Mouse (Mus musculus): ENCODE results near the gene Plekha8.

Gene Plekha8

GRCm38 (mm10) chr6:54641953-54642352 is 47.0 kb downstream of the Plekha8 start:
- DNase-seq (ENCODE audit: inconsistent ontology term): no peak

GRCm38 (mm10) chr6:54643181-54643580 is 48.3 kb downstream of the Plekha8 start:
- no peak for DNase-seq (ENCODE audit: inconsistent ontology term)

- peak; percentile 71 for DNase-seq (ENCODE audit: inconsistent ontology term)
Measured at GRCm38 (mm10) chr6:54655471-54656095, 60.7 kb downstream of the Plekha8 start.

GRCm38 (mm10) chr6:54657861-54658260 is 63.0 kb downstream of the Plekha8 start:
- no peak for DNase-seq (ENCODE audit: inconsistent ontology term)

- no peak for DNase-seq (ENCODE audit: inconsistent ontology term)
Measured at GRCm38 (mm10) chr6:54669868-54670267, 75.0 kb downstream of the Plekha8 start.

GRCm38 (mm10) chr6:54672901-54673300 is 78.0 kb downstream of the Plekha8 start:
- DNase-seq (ENCODE audit: inconsistent ontology term): no peak

- no peak for DNase-seq (ENCODE audit: inconsistent ontology term)
Measured at GRCm38 (mm10) chr6:54679686-54680085, 84.8 kb downstream of the Plekha8 start.

- DNase-seq (ENCODE audit: inconsistent ontology term): peak; percentile 98
Measured at GRCm38 (mm10) chr6:54680891-54681745, 86.2 kb downstream of the Plekha8 start, which contains the start of gene Mturn. TSS of gene Mturn (plus strand) at chr6:54681624.

GRCm38 (mm10) chr6:54681746-54682428 is 87.0 kb downstream of the Plekha8 start:
- DNase-seq (ENCODE audit: inconsistent ontology term): no peak

GRCm38 (mm10) chr6:54684085-54684484 is 89.2 kb downstream of the Plekha8 start:
- no peak for DNase-seq (ENCODE audit: inconsistent ontology term)

GRCm38 (mm10) chr6:54685103-54685502 is 90.2 kb downstream of the Plekha8 start:
- no peak for DNase-seq (ENCODE audit: inconsistent ontology term)

GRCm38 (mm10) chr6:54685716-54686395 is 90.9 kb downstream of the Plekha8 start:
- no peak for DNase-seq (ENCODE audit: inconsistent ontology term)

- DNase-seq (ENCODE audit: inconsistent ontology term): no peak
Measured at GRCm38 (mm10) chr6:54686946-54687737, 92.2 kb downstream of the Plekha8 start.

GRCm38 (mm10) chr6:54688467-54689323 is 93.8 kb downstream of the Plekha8 start:
- no peak for DNase-seq (ENCODE audit: inconsistent ontology term)

GRCm38 (mm10) chr6:54689686-54690085 is 94.8 kb downstream of the Plekha8 start:
- no peak for DNase-seq (ENCODE audit: inconsistent ontology term)

GRCm38 (mm10) chr6:54690838-54691237 is 95.9 kb downstream of the Plekha8 start:
- no peak for DNase-seq (ENCODE audit: inconsistent ontology term)

GRCm38 (mm10) chr6:54691368-54692116 is 96.6 kb downstream of the Plekha8 start:
- DNase-seq (ENCODE audit: inconsistent ontology term): no peak

- no peak for DNase-seq (ENCODE audit: inconsistent ontology term)
Measured at GRCm38 (mm10) chr6:54692201-54692600, 97.3 kb downstream of the Plekha8 start.

GRCm38 (mm10) chr6:54693286-54693685 is 98.4 kb downstream of the Plekha8 start:
- DNase-seq (ENCODE audit: inconsistent ontology term): peak; percentile 68
